Comparison of ENCODE assay signal across 9 mouse cellular contexts in the genomic region with DNA sequence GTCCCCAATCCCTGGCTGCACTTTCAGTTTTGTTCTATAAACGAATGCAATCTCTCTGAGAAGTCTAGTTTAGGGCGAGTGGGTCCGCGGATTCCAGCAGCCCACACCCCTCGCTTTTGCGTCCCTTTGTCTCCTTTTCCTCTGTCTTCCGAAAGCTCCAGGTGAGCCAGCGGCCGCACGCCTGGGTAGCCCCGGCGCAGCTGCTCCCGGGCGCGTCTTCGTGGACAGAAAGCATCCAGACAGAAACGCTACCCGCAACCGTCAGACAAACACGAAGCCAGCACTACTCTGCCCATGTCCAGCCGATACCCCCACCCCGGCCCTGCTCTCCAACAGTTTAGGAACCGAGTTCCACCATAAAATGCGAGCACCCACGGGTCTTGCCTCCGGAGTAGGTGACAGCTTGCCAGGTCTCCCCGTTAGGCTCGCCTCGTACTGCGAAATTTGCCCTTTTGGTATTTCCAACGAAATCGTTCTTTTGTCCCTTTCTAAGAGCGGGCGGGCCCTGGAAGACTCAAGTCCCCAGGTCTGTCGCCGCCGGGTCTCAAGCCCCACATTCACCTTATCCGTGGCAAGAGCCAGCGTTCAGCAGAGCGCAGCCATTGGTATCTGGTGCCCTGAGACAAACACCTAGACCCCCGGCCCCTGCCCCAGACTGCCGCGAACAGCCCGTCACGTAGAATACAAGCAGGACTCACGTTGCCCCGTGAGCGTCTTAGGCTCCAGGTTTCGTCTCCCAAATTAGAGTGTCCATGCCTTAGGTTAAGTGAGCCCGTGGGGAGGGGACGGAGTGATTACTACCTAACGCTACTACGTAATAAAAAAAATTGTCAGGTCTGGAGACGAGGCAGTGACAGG. TPM values are rescaled to one million over a fixed set of nuclear protein-coding genes. Genes with fewer than 3 reads are reported as not detected.
A peak's percentile ranks its signal among the peaks of the same experiment; 100 is the strongest.
DNase-seq lines count a peak whose midpoint lies in the region; ATAC-seq and TF ChIP-seq lines count a peak whose summit lies in the region.
"Had no signal": no experiment of that assay in that cellular context is flagged by ENCODE, and none has a peak within 500 bp of the region (broad histone marks: within the 10 kb centered on the region; RNA-seq: fewer than 3 reads in every experiment).

No protein-coding gene starts in this region.

- H3K9me3 ChIP-seq in lung, embryonic 15.5 days = no peaks in the 10 kb centered on the region
- no peaks in the 10 kb centered on the region for H3K9me3 ChIP-seq in embryonic facial prominence, embryonic 11.5 days (replicated peaks; ENCODE audit: control insufficient read depth, low read length)
- H3K9me3 ChIP-seq in limb, embryonic 14.5 days (ENCODE audit: control insufficient read depth, low read length) = no peaks in the 10 kb centered on the region

- TF ChIP-seq POLR2A in limb, embryonic 14.5 days (IDR thresholded peaks at IDR 0.05; ENCODE audit: borderline replicate concordance, extremely low read depth, insufficient read depth, insufficient read length) = no peak

- no peak overlapping the region for H3K9ac ChIP-seq in lung, embryonic 15.5 days
- peak overlapping the region; percentile 84 for H3K9ac ChIP-seq in embryonic facial prominence, embryonic 11.5 days (replicated peaks; ENCODE audit: low read length)
- no peak overlapping the region; the same call in 1 of the 2 replicates for H3K9ac ChIP-seq in limb, embryonic 14.5 days (ENCODE audit: low read depth, low read length, severe bottlenecking)

- no peaks in the 10 kb centered on the region for H3K36me3 ChIP-seq in lung, embryonic 15.5 days
- H3K36me3 ChIP-seq in embryonic facial prominence, embryonic 11.5 days (replicated peaks; ENCODE audit: control insufficient read depth, insufficient read depth, low read depth, low read length) = no peaks in the 10 kb centered on the region
- H3K36me3 ChIP-seq in limb, embryonic 14.5 days (ENCODE audit: control insufficient read depth, insufficient read depth, low read length) = no peaks in the 10 kb centered on the region

- 1% methylated on average over 54 of the region's 54 CpGs for WGBS in lung, embryonic 15.5 days
- WGBS in embryonic facial prominence, embryonic 11.5 days = under 1% methylated on average over 54 of the region's 54 CpGs
- under 1% methylated on average over 54 of the region's 54 CpGs for WGBS in limb, embryonic 14.5 days

- H3K4me1 ChIP-seq in lung, embryonic 15.5 days = peaks cover 36% of the 10 kb centered on the region
- peaks cover 8% of the 10 kb centered on the region for H3K4me1 ChIP-seq in embryonic facial prominence, embryonic 11.5 days (ENCODE audit: control insufficient read depth, insufficient read depth, low read length)
- peaks cover 19% of the 10 kb centered on the region for H3K4me1 ChIP-seq in limb, embryonic 14.5 days (ENCODE audit: control insufficient read depth, insufficient read depth, low read length)

- H3K27me3 ChIP-seq in lung, embryonic 15.5 days = peaks cover 99% of the 10 kb centered on the region
- peaks cover 19% of the 10 kb centered on the region for H3K27me3 ChIP-seq in embryonic facial prominence, embryonic 11.5 days (ENCODE audit: control insufficient read depth, insufficient read depth, low read length)
- H3K27me3 ChIP-seq in limb, embryonic 14.5 days (ENCODE audit: control insufficient read depth, insufficient read depth, low read length) = peaks cover 86% of the 10 kb centered on the region

- peak overlapping the region; percentile 19 for H3K4me3 ChIP-seq in lung, embryonic 15.5 days
- peak overlapping the region; percentile 67 for H3K4me3 ChIP-seq in embryonic facial prominence, embryonic 11.5 days (ENCODE audit: low read depth, low read length)
- peak overlapping the region; percentile 41 for H3K4me3 ChIP-seq in limb, embryonic 14.5 days (replicated peaks; ENCODE audit: low read length)

- no peak overlapping the region for H3K27ac ChIP-seq in lung, embryonic 15.5 days
- H3K27ac ChIP-seq in embryonic facial prominence, embryonic 11.5 days (replicated peaks; ENCODE audit: low read depth, low read length) = peak overlapping the region; percentile 91
- no peak overlapping the region for H3K27ac ChIP-seq in limb, embryonic 14.5 days (replicated peaks; ENCODE audit: low read depth, low read length)

- no peak for DNase-seq in lung, postnatal 25 days (ENCODE audit: low spot score)
- DNase-seq in embryonic facial prominence, embryonic 11.5 days (ENCODE audit: low spot score) = peak; percentile 57
- peak; percentile 30 for DNase-seq in heart, postnatal 4 days
- DNase-seq in limb, embryonic 14.5 days (ENCODE audit: low spot score) = no peak
- DNase-seq in retina, postnatal 1 day = peak; percentile 59
- no peak for DNase-seq in c-Kit-positive CD71-positive TER-119-positive erythroid progenitor cells, embryonic 14.5 days (ENCODE audit: low spot score)
- DNase-seq in cerebellum, adult 11-12 months = no peak

- H3K4me2 ChIP-seq in lung, embryonic 15.5 days = peak overlapping the region; percentile 68
- peak overlapping the region; percentile 42 for H3K4me2 ChIP-seq in embryonic facial prominence, embryonic 11.5 days (ENCODE audit: low read depth, low read length)
- H3K4me2 ChIP-seq in limb, embryonic 14.5 days (replicated peaks; ENCODE audit: low read depth, low read length, severe bottlenecking) = peak overlapping the region; percentile 32

- no peak for ATAC-seq in lung, embryonic 15.5 days (ENCODE audit: borderline replicate concordance, extremely low read depth, low FRiP score, low TSS enrichment)
- no peak for ATAC-seq in embryonic facial prominence, embryonic 11.5 days (replicated peaks; ENCODE audit: insufficient number of reproducible peaks, low FRiP score, low TSS enrichment, low read depth)
- no peak for ATAC-seq in limb, embryonic 14.5 days (ENCODE audit: low FRiP score, low read depth)

RNA-seq across cellular contexts. Expression of a gene that starts 0.9 kb away (rescaled TPM):
- 0.08 and 0.11 TPM in 2 replicates for polyA plus RNA-seq in lung, embryonic 15.5 days (2015; fragmentation: Nextera tagmentation; extraction: Ambion mirVana)
- 55.2 and 73.1 TPM in 2 replicates for polyA plus RNA-seq in embryonic facial prominence, embryonic 11.5 days (2014; fragmentation: Nextera tagmentation; extraction: Ambion mirVana)
- not detected for total RNA-seq in heart, postnatal 4 days (2021)
- 2.9 and 3.0 TPM in 2 replicates for polyA plus RNA-seq in limb, embryonic 14.5 days (2012; rRNA removed)
- 2.2 and 2.5 TPM in 2 replicates for polyA plus RNA-seq in limb, embryonic 14.5 days (2014; fragmentation: Nextera tagmentation; extraction: Ambion mirVana)
- polyA plus RNA-seq: spleen, adult 2 months had no signal

Comparison
In these comparisons a context has a peak if more than half of its experiments do, and no peak if none do; other contexts are left out.
1. DNase-seq: peak in embryonic facial prominence, embryonic 11.5 days (single experiment), heart, postnatal 4 days (single experiment) and retina, postnatal 1 day (single experiment); none in lung, postnatal 25 days (single experiment), limb, embryonic 14.5 days (single experiment), c-Kit-positive CD71-positive TER-119-positive erythroid progenitor cells, embryonic 14.5 days (single experiment) and cerebellum, adult 11-12 months (single experiment).
2. RNA of a gene that starts 0.9 kb away (polyA plus RNA-seq): 55.2 to 73.1 TPM in embryonic facial prominence, embryonic 11.5 days; 2.2 to 3.0 TPM in limb, embryonic 14.5 days and 0.08 to 0.11 TPM in lung, embryonic 15.5 days; every median in the first group is over 10 times any median in the second.
3. Peak in every context shown above with its lines, with median percentiles within 50 percentile points of each other: H3K4me2 ChIP-seq and H3K4me3 ChIP-seq.